8 mouse cellular contexts compared by ENCODE assay signal in genomic region chr11:49250422-49251379, GRCm38 (mm10). TPM values are rescaled to one million over a fixed set of nuclear protein-coding genes. Genes with fewer than 3 reads are reported as not detected.
DNase-seq lines count a peak whose midpoint lies in the region; ATAC-seq and TF ChIP-seq lines count a peak whose summit lies in the region.

No protein-coding gene starts in this region.

- peak; percentile 95 for ATAC-seq in embryonic facial prominence, embryonic 11.5 days (replicated peaks; ENCODE audit: insufficient number of reproducible peaks, low FRiP score, low TSS enrichment, low read depth)
- peak; percentile 88 for ATAC-seq in intestine, postnatal 0 days
- ATAC-seq in limb, embryonic 15.5 days (ENCODE audit: insufficient number of reproducible peaks, low FRiP score, low TSS enrichment, low read depth): peak; percentile 93
- ATAC-seq in midbrain, embryonic 16.5 days: peak; percentile 88

- H3K36me3 ChIP-seq in embryonic facial prominence, embryonic 11.5 days (replicated peaks; ENCODE audit: control insufficient read depth, insufficient read depth, low read depth, low read length): peaks cover 3% of the 10 kb centered on the region
- H3K36me3 ChIP-seq in intestine, postnatal 0 days (ENCODE audit: control insufficient read depth, insufficient read depth): peaks cover 23% of the 10 kb centered on the region; the same call in 1 of the 2 replicates
- peaks cover 33% of the 10 kb centered on the region for H3K36me3 ChIP-seq in limb, embryonic 15.5 days
- peaks cover 2% of the 10 kb centered on the region; the same call in 1 of the 2 replicates for H3K36me3 ChIP-seq in midbrain, embryonic 16.5 days (ENCODE audit: control insufficient read depth, insufficient read depth, low read length)

- peak; percentile 65 for TF ChIP-seq CTCF in intestine, postnatal 0 days (IDR thresholded peaks at IDR 0.05; ENCODE audit: low read depth)

- no peaks in the 10 kb centered on the region for H3K27me3 ChIP-seq in embryonic facial prominence, embryonic 11.5 days (ENCODE audit: control insufficient read depth, insufficient read depth, low read length)
- H3K27me3 ChIP-seq in intestine, postnatal 0 days (replicated peaks; ENCODE audit: control insufficient read depth, insufficient read depth, low read length): no peaks in the 10 kb centered on the region
- H3K27me3 ChIP-seq in limb, embryonic 15.5 days: no peaks in the 10 kb centered on the region
- H3K27me3 ChIP-seq in midbrain, embryonic 16.5 days (ENCODE audit: control insufficient read depth, insufficient read depth, low read depth, low read length): no peaks in the 10 kb centered on the region

- no peaks in the 10 kb centered on the region for H3K9me3 ChIP-seq in embryonic facial prominence, embryonic 11.5 days (replicated peaks; ENCODE audit: control insufficient read depth, low read length)
- no peaks in the 10 kb centered on the region for H3K9me3 ChIP-seq in intestine, postnatal 0 days (ENCODE audit: control insufficient read depth)
- H3K9me3 ChIP-seq in limb, embryonic 15.5 days: no peaks in the 10 kb centered on the region
- no peaks in the 10 kb centered on the region for H3K9me3 ChIP-seq in midbrain, embryonic 16.5 days (replicated peaks; ENCODE audit: control insufficient read depth, low read length, poor library complexity, severe bottlenecking)

- H3K4me3 ChIP-seq in embryonic facial prominence, embryonic 11.5 days (ENCODE audit: low read depth, low read length): peak overlapping the region; percentile 59
- peak overlapping the region; percentile 68 for H3K4me3 ChIP-seq in intestine, postnatal 0 days (ENCODE audit: low read depth, low read length)
- H3K4me3 ChIP-seq in limb, embryonic 15.5 days: peak overlapping the region; percentile 77
- peak overlapping the region; percentile 60 for H3K4me3 ChIP-seq in midbrain, embryonic 16.5 days (ENCODE audit: low read depth, low read length)

- H3K9ac ChIP-seq in embryonic facial prominence, embryonic 11.5 days (replicated peaks; ENCODE audit: low read length): peak overlapping the region; percentile 87
- peak overlapping the region; percentile 81 for H3K9ac ChIP-seq in intestine, postnatal 0 days (ENCODE audit: low read depth, low read length)
- H3K9ac ChIP-seq in limb, embryonic 15.5 days: peak overlapping the region; percentile 91
- H3K9ac ChIP-seq in midbrain, embryonic 16.5 days (ENCODE audit: low read depth, low read length): peak overlapping the region; percentile 82

- H3K4me1 ChIP-seq in embryonic facial prominence, embryonic 11.5 days (ENCODE audit: control insufficient read depth, insufficient read depth, low read length): no peaks in the 10 kb centered on the region
- peaks cover 31% of the 10 kb centered on the region for H3K4me1 ChIP-seq in intestine, postnatal 0 days (replicated peaks; ENCODE audit: control insufficient read depth, insufficient read depth, low read length)
- H3K4me1 ChIP-seq in limb, embryonic 15.5 days: peaks cover 46% of the 10 kb centered on the region
- H3K4me1 ChIP-seq in midbrain, embryonic 16.5 days (ENCODE audit: control insufficient read depth, insufficient read depth, low read length): peaks cover 27% of the 10 kb centered on the region

- DNase-seq in 3T3-L1 (ENCODE audit: low read depth, low spot score): peak; percentile 88
- DNase-seq in adrenal gland, postnatal 25 days: peak; percentile 93
- peak; percentile 86 for DNase-seq in embryonic facial prominence, embryonic 11.5 days (ENCODE audit: low spot score)
- DNase-seq in heart, adult 11 months: peak; percentile 100
- DNase-seq in spleen, adult 18-20 months: peak; percentile 90 to 92

- peak overlapping the region; percentile 77 for H3K4me2 ChIP-seq in embryonic facial prominence, embryonic 11.5 days (ENCODE audit: low read depth, low read length)
- peak overlapping the region; percentile 89 for H3K4me2 ChIP-seq in intestine, postnatal 0 days (replicated peaks; ENCODE audit: low read depth)
- peak overlapping the region; percentile 60 for H3K4me2 ChIP-seq in limb, embryonic 15.5 days
- H3K4me2 ChIP-seq in midbrain, embryonic 16.5 days (ENCODE audit: low read length): peak overlapping the region; percentile 95

- peak overlapping the region; percentile 75 for H3K27ac ChIP-seq in embryonic facial prominence, embryonic 11.5 days (replicated peaks; ENCODE audit: low read depth, low read length)
- peak overlapping the region; percentile 93 for H3K27ac ChIP-seq in intestine, postnatal 0 days (ENCODE audit: low read depth, low read length)
- H3K27ac ChIP-seq in limb, embryonic 15.5 days: peak overlapping the region; percentile 97
- peak overlapping the region; percentile 60 for H3K27ac ChIP-seq in midbrain, embryonic 16.5 days (ENCODE audit: low read length)

- 3% methylated on average over 44 of the region's 45 CpGs for WGBS in embryonic facial prominence, embryonic 11.5 days
- WGBS in intestine, postnatal 0 days: 2% methylated on average over 45 of the region's 45 CpGs
- WGBS in limb, embryonic 15.5 days: 1% methylated on average over 45 of the region's 45 CpGs
- WGBS in midbrain, embryonic 16.5 days: 2% methylated on average over 41 of the region's 45 CpGs

RNA-seq across cellular contexts. Expression of gene Mgat1, which starts 6.7 kb away (rescaled TPM):
- total RNA-seq in adrenal gland, postnatal 25 days (2021): 94.2 and 116 TPM in 2 replicates
- polyA plus RNA-seq in embryonic facial prominence, embryonic 11.5 days (2014; fragmentation: Nextera tagmentation; extraction: Ambion mirVana): 26.4 and 32.8 TPM in 2 replicates
- 59.0 and 62.2 TPM in 2 replicates for polyA plus RNA-seq in intestine, postnatal 0 days (2015; fragmentation: Nextera tagmentation; extraction: Ambion mirVana)
- 74.6 and 81.3 TPM in 2 replicates for polyA plus RNA-seq in limb, embryonic 15.5 days (2015; fragmentation: Nextera tagmentation; extraction: Ambion mirVana)
- 33.5 and 34.3 TPM in 2 replicates for polyA plus RNA-seq in midbrain, embryonic 16.5 days (2015; fragmentation: Nextera tagmentation; extraction: Ambion mirVana)

RNA-seq across cellular contexts. Expression of gene Olfr1393, which starts 27.4 kb away (rescaled TPM):
- total RNA-seq in adrenal gland, postnatal 25 days (2021): not detected in 2 replicates
- 0.17 TPM in 1 of 2 replicates, not detected in the other for polyA plus RNA-seq in embryonic facial prominence, embryonic 11.5 days (2014; fragmentation: Nextera tagmentation; extraction: Ambion mirVana)
- 0.16 TPM in 1 of 2 replicates, not detected in the other for polyA plus RNA-seq in intestine, postnatal 0 days (2015; fragmentation: Nextera tagmentation; extraction: Ambion mirVana)
- not detected in 2 replicates for polyA plus RNA-seq in limb, embryonic 15.5 days (2015; fragmentation: Nextera tagmentation; extraction: Ambion mirVana)
- not detected in 2 replicates for polyA plus RNA-seq in midbrain, embryonic 16.5 days (2015; fragmentation: Nextera tagmentation; extraction: Ambion mirVana)

RNA-seq across cellular contexts. Expression of gene Olfr1392, which starts 34.4 kb away (rescaled TPM):
- not detected in 2 replicates for total RNA-seq in adrenal gland, postnatal 25 days (2021)
- polyA plus RNA-seq in embryonic facial prominence, embryonic 11.5 days (2014; fragmentation: Nextera tagmentation; extraction: Ambion mirVana): not detected in 2 replicates
- 0.08 TPM in 1 of 2 replicates, not detected in the other for polyA plus RNA-seq in intestine, postnatal 0 days (2015; fragmentation: Nextera tagmentation; extraction: Ambion mirVana)
- polyA plus RNA-seq in limb, embryonic 15.5 days (2015; fragmentation: Nextera tagmentation; extraction: Ambion mirVana): 0.10 and 0.11 TPM in 2 replicates
- not detected in 2 replicates for polyA plus RNA-seq in midbrain, embryonic 16.5 days (2015; fragmentation: Nextera tagmentation; extraction: Ambion mirVana)

RNA-seq across cellular contexts. Expression of gene Zfp62, which starts 47.6 kb away (rescaled TPM):
- total RNA-seq in adrenal gland, postnatal 25 days (2021): 36.2 and 38.8 TPM in 2 replicates
- 64.0 and 66.1 TPM in 2 replicates for polyA plus RNA-seq in embryonic facial prominence, embryonic 11.5 days (2014; fragmentation: Nextera tagmentation; extraction: Ambion mirVana)
- polyA plus RNA-seq in intestine, postnatal 0 days (2015; fragmentation: Nextera tagmentation; extraction: Ambion mirVana): 8.4 TPM in 2 replicates
- polyA plus RNA-seq in limb, embryonic 15.5 days (2015; fragmentation: Nextera tagmentation; extraction: Ambion mirVana): 33.8 and 36.9 TPM in 2 replicates
- 38.6 and 43.4 TPM in 2 replicates for polyA plus RNA-seq in midbrain, embryonic 16.5 days (2015; fragmentation: Nextera tagmentation; extraction: Ambion mirVana)

RNA-seq across cellular contexts. Expression of gene Olfr10, which starts 53.8 kb away (rescaled TPM):
- total RNA-seq in adrenal gland, postnatal 25 days (2021): not detected in 2 replicates
- polyA plus RNA-seq in embryonic facial prominence, embryonic 11.5 days (2014; fragmentation: Nextera tagmentation; extraction: Ambion mirVana): not detected in 2 replicates
- polyA plus RNA-seq in intestine, postnatal 0 days (2015; fragmentation: Nextera tagmentation; extraction: Ambion mirVana): not detected in 2 replicates
- not detected in 2 replicates for polyA plus RNA-seq in limb, embryonic 15.5 days (2015; fragmentation: Nextera tagmentation; extraction: Ambion mirVana)
- not detected in 2 replicates for polyA plus RNA-seq in midbrain, embryonic 16.5 days (2015; fragmentation: Nextera tagmentation; extraction: Ambion mirVana)

Comparison
In these comparisons a context has a peak if more than half of its experiments do, and no peak if none do; other contexts are left out.
1. Peak in every context shown above with its lines: DNase-seq, ATAC-seq, H3K4me3 ChIP-seq and H3K27ac ChIP-seq.